Mouse (Mus musculus) adrenal gland, postnatal 25 days (tissue): ENCODE measurements at regions not wholly inside any gene's neighbourhood (a gene's known extent, or its start where the extent isn't known, plus 50 kb on each side); places are given as distances from the start of the nearest gene placed in this dataset.

Experiments
- DNase-seq: peaks from one replicate; pipeline ENCODE4 v3.0.0; 2021; ENCODE audit warnings: mixed read lengths

DNA sequence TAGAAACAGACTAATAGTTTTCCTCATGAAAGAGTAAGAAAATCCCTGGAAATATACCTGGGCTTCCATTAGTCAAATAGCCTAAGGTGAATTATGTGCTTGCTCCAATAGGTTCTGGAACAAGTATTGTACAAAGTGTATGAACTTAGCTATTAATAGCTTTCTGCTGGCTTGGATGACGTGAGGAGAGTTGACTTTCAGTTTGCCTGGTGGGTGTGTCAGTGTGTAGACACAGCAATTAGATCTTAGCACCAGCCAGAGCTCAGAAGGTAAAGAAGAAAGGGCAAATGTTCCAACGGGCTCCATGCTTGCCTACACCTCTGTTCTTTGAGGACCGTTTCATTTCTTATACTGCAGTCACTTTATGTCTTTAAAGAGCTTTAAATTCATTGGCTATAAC lies 654.8 kb upstream of the Mef2c start:
- no peak for DNase-seq

DNA sequence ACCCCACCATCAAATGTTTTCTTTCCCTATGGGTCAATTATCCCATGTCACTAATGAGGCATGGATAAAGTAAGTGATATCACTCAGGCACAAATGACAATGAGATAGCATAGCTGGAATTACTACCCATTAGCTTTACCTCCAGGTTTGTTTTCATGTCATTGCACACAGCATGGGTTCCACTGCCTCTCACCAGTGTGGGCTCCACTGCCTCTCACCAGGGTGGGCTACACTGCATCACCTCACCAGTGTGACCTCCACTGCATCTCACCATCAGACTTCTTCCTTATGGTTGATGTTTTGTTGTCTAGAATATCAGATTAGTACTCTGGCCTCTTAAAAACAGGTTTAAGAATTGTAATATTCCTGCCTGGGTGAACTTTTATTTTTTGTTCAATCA lies 634.0 kb upstream of the Mef2c start:
- DNase-seq = no peak

DNA sequence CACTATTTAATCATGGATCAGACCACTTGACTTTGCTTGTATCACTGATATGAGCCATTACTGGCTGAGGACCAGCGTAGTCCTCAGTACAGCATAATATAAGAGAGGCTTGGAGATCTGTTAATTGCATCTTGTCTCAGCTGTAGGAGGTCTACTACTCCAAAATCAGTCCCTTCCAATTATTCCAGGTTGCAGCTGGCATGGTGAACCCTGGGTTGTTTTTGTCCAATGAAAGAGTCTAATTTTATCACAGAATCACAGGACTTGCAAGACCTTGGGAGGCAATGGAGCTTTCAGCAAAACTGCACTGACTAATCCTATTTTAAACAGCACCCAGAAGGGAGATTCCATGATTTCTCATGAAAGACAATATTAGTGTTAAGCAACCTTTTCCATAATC lies 629.7 kb upstream of the Mef2c start:
- DNase-seq = no peak

DNA sequence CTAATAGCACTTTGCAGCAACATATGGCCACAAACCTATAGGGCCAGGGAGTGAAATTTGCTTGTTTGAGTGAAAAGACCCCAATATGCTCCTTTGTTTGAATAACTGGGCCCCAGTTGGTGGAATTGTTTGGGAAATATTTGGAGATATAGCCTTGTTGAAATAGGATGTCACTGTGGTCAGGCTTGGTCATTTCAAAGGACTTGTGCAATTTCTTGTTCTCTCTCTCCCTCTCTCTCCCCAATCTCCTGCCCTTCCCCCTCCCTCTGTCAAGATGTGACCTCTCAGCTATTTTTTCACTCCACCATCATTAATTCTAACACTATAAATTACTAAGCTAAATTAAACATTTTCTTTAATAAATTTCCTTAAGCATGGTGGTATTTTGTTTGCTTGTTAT lies 620.5 kb upstream of the Mef2c start:
- DNase-seq = no peak

GRCm38 (mm10) chr13:82888755-82889154 lies 615.1 kb upstream of the Mef2c start:
- DNase-seq = no peak

GRCm38 (mm10) chr13:82892731-82893130 lies 611.1 kb upstream of the Mef2c start:
- no peak for DNase-seq

DNA sequence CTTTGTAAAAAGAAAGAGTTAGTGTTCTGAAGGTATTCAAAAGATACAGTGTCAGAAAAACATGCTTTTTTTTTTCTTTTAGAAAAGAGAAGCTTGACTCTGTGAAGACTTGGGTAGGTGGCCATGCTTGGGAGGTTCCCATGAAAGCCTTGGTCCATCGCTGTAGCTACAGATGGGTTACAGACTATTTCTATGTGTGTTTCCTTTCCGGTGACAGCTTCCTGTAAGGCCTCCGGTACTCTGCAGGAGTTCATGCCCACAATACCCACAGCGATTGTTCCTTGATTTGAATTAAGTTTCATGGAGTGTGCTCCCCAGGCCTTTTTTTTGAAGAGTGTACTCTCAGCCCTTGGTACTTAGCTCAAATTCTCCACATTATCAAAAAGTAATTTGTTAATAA lies 604.1 kb upstream of the Mef2c start:
- no peak for DNase-seq

GRCm38 (mm10) chr13:82902160-82902559 lies 601.7 kb upstream of the Mef2c start:
- DNase-seq = no peak

- no peak for DNase-seq
Measured at GRCm38 (mm10) chr13:82903637-82904036, 600.2 kb upstream of the Mef2c start.

DNA sequence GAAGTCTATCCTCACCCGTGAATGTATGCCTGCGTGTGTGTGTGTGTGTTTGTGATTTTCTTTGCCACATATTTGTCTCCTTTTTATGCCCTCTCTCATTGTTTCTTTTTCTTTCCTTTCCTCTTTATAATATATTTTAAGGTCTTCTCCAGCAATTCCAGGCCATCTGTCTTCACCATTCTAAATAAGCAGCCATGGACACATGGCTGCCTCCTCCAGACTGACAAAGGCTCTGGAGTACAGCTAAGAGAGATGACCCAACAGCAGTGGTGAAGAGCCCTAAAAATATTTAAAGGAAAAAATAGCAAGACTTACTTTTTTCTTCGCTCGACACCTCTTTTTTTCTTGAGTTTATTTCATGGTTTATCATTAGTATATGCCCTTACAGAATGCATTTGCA lies 596.1 kb upstream of the Mef2c start:
- no peak for DNase-seq

DNA sequence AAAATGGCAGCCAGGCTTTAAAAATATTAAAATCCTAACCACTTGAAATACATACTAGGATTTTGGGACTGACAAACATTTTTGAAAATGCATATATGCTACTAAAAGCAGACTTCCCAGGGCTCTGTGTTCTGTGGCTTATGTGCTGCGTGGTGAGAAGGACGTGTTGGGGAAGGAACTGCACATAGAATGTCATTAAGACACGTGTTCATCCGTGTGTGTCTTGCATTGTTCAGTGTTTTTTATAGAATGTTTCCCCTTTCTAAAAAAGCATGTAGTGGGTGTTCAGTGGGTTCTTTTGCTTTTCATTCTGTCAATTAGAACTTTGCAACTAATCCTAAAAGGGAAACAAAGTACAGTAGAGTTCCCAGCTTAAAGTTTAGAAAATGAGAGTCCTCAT lies 594.7 kb upstream of the Mef2c start:
- DNase-seq = no peak

DNA sequence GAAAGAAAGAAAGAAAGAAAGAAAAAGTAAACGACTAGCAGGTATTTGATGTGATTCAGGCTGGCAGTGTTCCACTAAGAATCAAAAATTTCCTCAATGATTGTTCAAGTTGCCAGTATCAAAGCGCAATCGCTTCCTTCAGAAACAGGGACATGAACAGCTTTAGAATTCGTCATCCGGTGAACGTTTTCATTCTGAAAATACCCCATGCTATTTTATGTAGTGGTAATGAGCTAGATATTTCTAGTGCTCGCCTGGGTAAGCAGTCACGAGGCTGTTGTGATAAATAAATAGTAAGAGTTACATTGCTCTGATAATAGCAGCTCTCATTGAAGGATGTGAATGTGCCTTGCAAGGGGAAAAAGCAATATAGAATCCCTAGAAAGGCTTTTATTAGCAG lies 591.0 kb upstream of the Mef2c start:
- DNase-seq = no peak

DNA sequence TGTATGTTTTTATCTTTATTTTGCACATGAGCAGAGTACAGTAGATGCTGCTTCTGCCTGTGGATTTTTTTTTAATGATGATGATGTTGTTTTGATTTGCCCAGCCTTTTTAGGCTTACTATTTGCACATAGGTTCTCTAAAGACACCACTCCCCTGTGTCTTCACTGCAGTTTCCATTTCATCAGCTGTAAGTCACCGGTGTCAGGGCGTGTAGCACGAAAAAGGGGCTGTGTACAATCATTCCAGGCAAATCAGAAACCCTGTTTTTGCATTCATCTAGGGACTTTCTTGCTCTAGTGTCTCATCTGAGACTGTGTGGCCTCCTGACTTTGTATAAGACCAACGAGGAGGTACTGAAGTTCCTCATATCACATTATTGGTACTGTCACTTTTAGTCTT lies 588.6 kb upstream of the Mef2c start:
- DNase-seq = no peak

DNA sequence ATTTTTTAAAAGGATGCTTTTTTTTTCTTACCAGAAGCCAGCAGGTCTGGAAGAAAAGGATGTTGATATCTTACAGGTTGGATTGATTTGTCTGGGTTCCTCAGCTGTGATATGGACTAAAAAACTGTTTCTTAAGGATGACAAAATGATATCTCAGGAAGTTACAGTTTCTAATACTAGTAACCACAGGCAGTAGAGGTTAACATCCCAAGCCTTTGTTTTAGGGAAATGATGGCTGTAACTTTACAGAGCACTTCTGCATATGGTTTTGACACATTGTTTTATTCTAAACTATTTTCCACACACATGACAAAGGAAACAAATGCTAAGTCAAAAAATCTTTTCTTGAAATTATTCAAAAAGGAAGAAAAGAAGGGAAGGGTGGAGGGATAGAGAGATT lies 573.8 kb upstream of the Mef2c start:
- DNase-seq = no peak

- DNase-seq = no peak
Measured at GRCm38 (mm10) chr13:82937856-82938255, 566.0 kb upstream of the Mef2c start.

DNA sequence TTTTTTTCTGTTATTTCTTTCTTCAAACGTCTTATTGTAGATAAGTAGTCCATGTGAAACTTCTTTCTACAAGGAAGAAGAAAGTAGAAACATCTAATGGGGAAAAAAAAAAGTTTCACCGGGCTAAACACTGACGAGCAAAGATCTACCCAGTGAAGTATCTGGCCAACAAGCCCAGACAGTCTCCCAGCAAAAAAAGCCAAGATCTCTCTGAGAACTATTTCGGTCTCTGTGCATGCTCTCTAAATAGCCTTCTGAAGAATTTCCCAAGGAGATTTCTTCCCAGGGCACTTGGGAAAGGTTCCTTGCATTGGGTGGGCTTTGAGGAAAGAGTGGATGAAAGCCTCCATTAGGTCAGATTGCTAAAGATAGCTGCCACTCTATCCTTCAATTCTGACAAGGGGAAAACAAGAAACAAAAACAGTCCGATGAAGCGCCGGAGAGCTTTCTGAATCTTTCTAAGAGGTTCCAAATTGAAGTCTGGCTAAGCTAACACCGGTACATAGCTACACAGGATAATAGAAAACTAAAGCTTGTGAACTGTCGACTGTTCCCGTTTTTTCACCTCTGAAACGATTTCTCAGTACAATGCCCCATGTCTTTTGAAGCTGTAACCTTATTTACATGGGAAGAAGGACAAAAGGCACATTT lies 561.0 kb upstream of the Mef2c start:
- DNase-seq = no peak

DNA sequence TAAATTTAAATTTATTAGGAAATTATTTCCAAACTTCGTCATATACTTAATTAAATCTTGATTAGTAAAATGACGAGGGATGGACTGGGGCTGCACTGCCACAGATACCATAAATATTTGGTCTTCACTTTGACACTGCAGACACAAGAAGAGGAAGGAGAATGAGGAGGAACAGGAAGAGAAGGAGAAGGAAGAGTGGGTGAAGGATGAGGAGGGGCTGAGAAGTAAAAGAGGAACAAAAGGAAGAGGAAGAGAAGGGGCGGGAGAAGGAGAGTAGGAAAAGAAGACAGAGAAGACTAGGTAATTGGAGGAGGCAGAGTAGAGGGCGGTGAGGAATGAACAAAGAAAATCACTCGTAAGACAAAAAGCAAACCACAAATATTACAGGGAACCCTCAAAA lies 556.9 kb upstream of the Mef2c start:
- no peak for DNase-seq

GRCm38 (mm10) chr13:82949541-82949940 lies 554.3 kb upstream of the Mef2c start:
- DNase-seq = no peak

- no peak for DNase-seq
Measured at GRCm38 (mm10) chr13:82962333-82962732, 541.5 kb upstream of the Mef2c start.

DNA sequence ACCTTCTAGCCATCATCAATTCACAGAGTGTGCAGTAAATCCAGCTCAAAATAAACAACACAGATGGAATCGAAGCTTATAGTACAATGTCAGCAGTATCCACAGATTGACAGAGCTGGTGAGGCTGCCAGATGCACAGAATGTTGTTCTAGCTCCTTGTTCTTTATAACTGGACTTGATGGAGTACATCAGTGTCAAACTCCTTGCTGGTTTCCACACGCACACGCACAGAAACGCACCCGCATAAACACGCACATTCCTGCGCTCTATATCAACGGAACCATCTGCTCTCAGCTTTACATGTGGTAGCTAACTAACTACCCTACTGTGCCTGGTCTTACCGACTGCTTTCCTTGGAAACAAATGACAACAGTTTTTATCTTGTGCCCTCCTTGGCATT lies 532.1 kb upstream of the Mef2c start:
- no peak for DNase-seq

DNA sequence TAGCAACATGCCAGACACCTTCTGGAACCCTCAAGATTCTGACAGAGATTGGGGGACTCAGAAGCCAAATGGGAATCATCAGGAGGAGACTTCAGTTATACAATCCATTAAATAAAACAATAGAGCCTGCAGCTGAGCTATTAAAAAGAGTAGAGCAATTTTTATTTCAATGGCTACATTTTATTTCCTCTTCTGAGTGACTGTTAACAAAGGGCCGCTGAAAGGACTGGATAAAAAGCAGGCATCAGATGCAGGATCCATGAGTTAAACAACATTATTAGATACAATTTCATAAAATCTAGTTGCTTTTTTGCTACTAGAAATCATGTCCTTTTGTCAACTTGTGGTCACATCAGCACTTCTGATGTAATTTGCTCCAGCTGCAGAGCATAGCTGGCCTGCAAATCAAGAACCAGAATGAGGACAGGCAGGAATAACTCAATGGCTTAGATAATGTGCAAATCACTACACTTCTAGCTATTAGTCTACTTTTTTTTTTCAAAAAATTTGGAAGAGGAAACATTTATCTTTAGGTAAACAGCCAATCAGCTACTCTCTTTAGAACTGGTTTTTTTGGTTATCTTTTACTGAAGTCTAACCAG lies 529.5 kb upstream of the Mef2c start:
- no peak for DNase-seq

GRCm38 (mm10) chr13:83001118-83001517 lies 502.7 kb upstream of the Mef2c start:
- DNase-seq = no peak

DNA sequence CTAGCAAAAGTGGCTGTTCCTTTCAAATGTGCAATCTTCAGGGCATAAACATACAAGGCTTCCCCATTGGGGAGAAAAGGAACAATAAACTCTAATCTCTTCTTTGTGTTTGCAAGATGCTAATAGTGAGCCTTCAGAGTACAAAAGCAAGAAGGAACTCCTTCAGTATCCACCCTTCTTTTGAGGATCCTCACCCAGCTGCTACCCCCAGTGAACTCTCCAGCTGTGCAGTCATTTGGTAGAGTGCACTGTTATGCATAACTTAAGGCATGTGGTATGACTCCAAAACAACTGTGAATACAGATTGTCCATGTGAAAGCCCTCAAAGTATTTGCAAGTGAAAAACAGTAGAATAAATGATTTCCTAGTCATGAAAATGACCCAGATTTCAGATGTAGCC lies 487.1 kb upstream of the Mef2c start:
- DNase-seq = no peak

- no peak for DNase-seq
Measured at GRCm38 (mm10) chr13:83020829-83021228, 483.0 kb upstream of the Mef2c start.

DNA sequence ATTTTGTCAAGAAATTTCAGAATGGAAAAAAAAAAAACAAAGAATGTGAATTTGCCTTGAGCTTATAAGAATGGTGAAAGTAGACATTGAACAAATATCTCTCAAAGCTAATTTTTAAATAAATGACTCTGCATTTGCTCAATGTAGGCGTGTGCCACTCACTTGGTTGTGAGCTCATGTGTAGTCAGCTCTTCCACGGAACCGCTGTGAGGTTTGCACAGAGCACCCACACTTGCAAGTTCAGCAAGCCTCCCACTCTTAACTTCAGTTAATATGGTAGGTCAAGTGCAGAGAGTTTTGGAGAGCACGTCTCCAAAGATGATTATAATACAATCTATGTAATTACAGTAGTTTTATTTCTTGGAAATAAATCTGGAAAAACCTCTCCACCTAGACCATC lies 479.9 kb upstream of the Mef2c start:
- DNase-seq = no peak
